Mouse (Mus musculus) CH12.LX (cell line): Measurements from ENCODE around the gene Rnf31. TPM values are rescaled to one million over a fixed set of nuclear protein-coding genes. Genes with fewer than 3 reads are reported as not detected.

Experiments
- DNase-seq: peaks from one replicate; pipeline ENCODE4 v3.0.0-alpha.2; 2013; ENCODE audit errors: extremely low read depth
- H3K27ac ChIP-seq: 2 replicates; pipeline ENCODE4 v1.5.1; 2012; ENCODE audit warnings: low read depth, mild to moderate bottlenecking, control low read depth, moderate library complexity; ENCODE audit not compliant: insufficient read depth
- H3K27me3 ChIP-seq: replicated peaks from 2 replicates; pipeline ENCODE3; 2012; ENCODE audit warnings: inconsistent platforms
- H3K36me3 ChIP-seq, 2 experiments: replicated peaks in 1 of 2; 2 replicates each; pipeline versions ENCODE3 to v1.6.1; 2012; ENCODE audit warnings: inconsistent platforms in 1 of 2, low read length in 1 of 2, mild to moderate bottlenecking in 1 of 2, mixed read lengths in 1 of 2, moderate library complexity in 1 of 2; ENCODE audit not compliant: control insufficient read depth in 1 of 2, insufficient read depth in 1 of 2
- H3K4me1 ChIP-seq, 2 experiments: 2 replicates each; pipeline ENCODE4 v1.6.1; 2012; ENCODE audit warnings: inconsistent platforms in 1 of 2, moderate library complexity in 1 of 2; ENCODE audit not compliant: insufficient read depth in 2 of 2, control insufficient read depth in 1 of 2
- H3K4me2 ChIP-seq: 2 replicates; pipeline ENCODE4 v1.6.1; 2012; ENCODE audit warnings: low read depth, mild to moderate bottlenecking, control low read depth; ENCODE audit not compliant: poor library complexity, insufficient read depth, severe bottlenecking
- H3K4me3 ChIP-seq, 3 experiments: fragments of 150-350 bp in 1 of 3; sonication (generic) in 1 of 3; replicated peaks in 1 of 3; 2 replicates each; pipeline versions ENCODE3 to v1.5.1; 2011 to 2012; ENCODE audit warnings: low read depth in 2 of 3, low read length in 2 of 3, mild to moderate bottlenecking in 2 of 3, moderate library complexity in 2 of 3, control low read depth in 1 of 3, improper control_type of control experiment in 1 of 3, inconsistent platforms in 1 of 3, mixed read lengths in 1 of 3; ENCODE audit not compliant: poor library complexity in 1 of 3
- H3K79me2 ChIP-seq: replicated peaks from 2 replicates; pipeline ENCODE4 v1.6.1; 2012; ENCODE audit warnings: mild to moderate bottlenecking, moderate library complexity; ENCODE audit not compliant: control insufficient read depth, poor library complexity, insufficient read depth, severe bottlenecking; ENCODE audit errors: extremely low read depth
- H3K9ac ChIP-seq: 2 replicates; pipeline ENCODE4 v1.6.1; 2012; ENCODE audit warnings: low read depth, mild to moderate bottlenecking, control low read depth, moderate library complexity; ENCODE audit not compliant: insufficient read depth
- H3K9me3 ChIP-seq: replicated peaks from 2 replicates; pipeline ENCODE3; 2012; ENCODE audit warnings: low read length, inconsistent platforms, mixed read lengths
- BHLHE40 ChIP-seq: IDR thresholded peaks from 2 replicates; pipeline ENCODE4 v1.6.1; 2011; ENCODE audit warnings: mild to moderate bottlenecking, low read depth, low read length, improper control_type of control experiment
- CHD1 ChIP-seq: IDR thresholded peaks from 2 replicates; pipeline ENCODE4 v1.6.1; 2012; ENCODE audit warnings: low read depth, low read length, improper control_type of control experiment, inconsistent platforms
- CHD2 ChIP-seq: IDR thresholded peaks from 2 replicates; pipeline ENCODE4 v1.6.1; 2011; ENCODE audit warnings: low read length, improper control_type of control experiment
- ELF1 ChIP-seq: IDR thresholded peaks from 2 replicates; pipeline ENCODE4 v1.6.1; 2014; ENCODE audit warnings: low read depth, mild to moderate bottlenecking, inconsistent platforms, low read length, improper control_type of control experiment
- EP300 ChIP-seq: IDR thresholded peaks from 2 replicates; pipeline ENCODE4 v1.6.1; 2011; ENCODE audit warnings: low read length, improper control_type of control experiment
- ETS1 ChIP-seq: conservative IDR thresholded peaks from 2 replicates; pipeline ENCODE4 v1.6.1; 2012; ENCODE audit warnings: low read depth, mild to moderate bottlenecking, inconsistent platforms, low read length, improper control_type of control experiment, moderate library complexity
- GABPA ChIP-seq: IDR thresholded peaks from 2 replicates; pipeline ENCODE4 v1.6.1; 2012; ENCODE audit warnings: low read depth, low read length, improper control_type of control experiment, inconsistent platforms; ENCODE audit not compliant: insufficient replicate concordance
- HCFC1 ChIP-seq: IDR thresholded peaks from 2 replicates; pipeline ENCODE4 v1.6.1; 2012; ENCODE audit warnings: low read depth, mild to moderate bottlenecking, inconsistent platforms, low read length, improper control_type of control experiment
- IRF4 ChIP-seq: IDR thresholded peaks from 2 replicates; pipeline ENCODE4 v1.6.1; 2014; ENCODE audit warnings: low read depth, mild to moderate bottlenecking, inconsistent platforms, low read length, improper control_type of control experiment
- JUN ChIP-seq: IDR thresholded peaks from 2 replicates; pipeline ENCODE4 v1.6.1; 2011; ENCODE audit warnings: low read depth, mild to moderate bottlenecking, low read length, improper control_type of control experiment, moderate library complexity; ENCODE audit not compliant: insufficient read depth
- KAT2A ChIP-seq: IDR thresholded peaks from 2 replicates; pipeline ENCODE4 v1.6.1; 2012; ENCODE audit warnings: low read length, improper control_type of control experiment, inconsistent platforms; ENCODE audit not compliant: insufficient replicate concordance
- MAFK ChIP-seq: IDR thresholded peaks from 2 replicates; pipeline ENCODE4 v1.6.1; 2011; ENCODE audit warnings: low read length, improper control_type of control experiment; ENCODE audit not compliant: insufficient replicate concordance
- MAX ChIP-seq: IDR thresholded peaks from 2 replicates; pipeline ENCODE4 v1.6.1; 2011; ENCODE audit warnings: low read length, improper control_type of control experiment
- MAZ ChIP-seq: IDR thresholded peaks from 2 replicates; pipeline ENCODE4 v1.6.1; 2012; ENCODE audit warnings: low read depth, mild to moderate bottlenecking, inconsistent platforms, low read length, improper control_type of control experiment, moderate library complexity
- MEF2A ChIP-seq: IDR thresholded peaks from 2 replicates; pipeline ENCODE4 v1.6.1; 2014; ENCODE audit warnings: low read depth, mild to moderate bottlenecking, inconsistent platforms, low read length, improper control_type of control experiment, borderline replicate concordance
- MYC ChIP-seq: IDR thresholded peaks from 2 replicates; pipeline ENCODE4 v1.6.1; 2011; ENCODE audit warnings: low read depth, mild to moderate bottlenecking, improper control_type of control experiment, low read length
- NELFE ChIP-seq: IDR thresholded peaks from 2 replicates; pipeline ENCODE4 v1.6.1; 2011; ENCODE audit warnings: low read depth, low read length, improper control_type of control experiment
- NRF1 ChIP-seq: IDR thresholded peaks from 2 replicates; pipeline ENCODE4 v1.6.1; 2014; ENCODE audit warnings: low read depth, mild to moderate bottlenecking, inconsistent platforms, low read length, improper control_type of control experiment, moderate library complexity
- POLR2A ChIP-seq: IDR thresholded peaks from 2 replicates; pipeline ENCODE4 v1.6.1; 2011; ENCODE audit warnings: low read depth, mild to moderate bottlenecking, improper control_type of control experiment, low read length
- SIN3A ChIP-seq: IDR thresholded peaks from 2 replicates; pipeline ENCODE4 v1.6.1; 2012; ENCODE audit warnings: low read length, improper control_type of control experiment, inconsistent platforms
- TCF12 ChIP-seq: IDR thresholded peaks from 2 replicates; pipeline ENCODE4 v1.6.1; 2014; ENCODE audit warnings: low read depth, mild to moderate bottlenecking, inconsistent platforms, low read length, improper control_type of control experiment
- UBTF ChIP-seq: IDR thresholded peaks from 2 replicates; pipeline ENCODE4 v1.6.1; 2012; ENCODE audit warnings: low read depth, mild to moderate bottlenecking, inconsistent platforms, low read length, improper control_type of control experiment, moderate library complexity
- dilution Hi-C: fragments of 300-500 bp; cut with MboI; formaldehyde crosslinking; loops from 2 replicates; pipeline ENCODE4 v1.14.3; 2020; ENCODE audit warnings: low sequenced_read_pairs; ENCODE audit not compliant: extremely low pct_unique_long_range_greater_than_20kb, extremely low pct_ligation_motif_present
- in situ Hi-C: fragments of 300-500 bp; cut with MboI; formaldehyde crosslinking; loops from 3 replicates; pipeline ENCODE4 v1.14.3; 2019; ENCODE audit warnings: low sequenced_read_pairs, low pct_ligation_motif_present, low pct_unique_long_range_greater_than_20kb, mixed read lengths
- polyA plus RNA-seq: library from polyadenylated mRNA; unstranded; fragments of >175 nt; gene quantifications from 2 replicates; pipeline ENCODE4 v1.2.1, GENCODE M21; 2012; ENCODE audit warnings: low read depth; ENCODE audit not compliant: insufficient read length
- total RNA-seq, 2 experiments: library from RNA; depleted of rRNA; stranded (reverse); fragments of 300-350 nt in 1 of 2; fragments of >200 nt in 1 of 2; gene quantifications; 2 replicates each; pipeline ENCODE4 v1.2.3; 2012 to 2014

Rnf31 gene
- total RNA-seq (2012; rRNA removed): 14.8 and 15.9 TPM in 2 replicates
- total RNA-seq (2014; rRNA removed): 3.2 and 3.8 TPM in 2 replicates
- 18.2 and 22.6 TPM in 2 replicates for polyA plus RNA-seq

DNA sequence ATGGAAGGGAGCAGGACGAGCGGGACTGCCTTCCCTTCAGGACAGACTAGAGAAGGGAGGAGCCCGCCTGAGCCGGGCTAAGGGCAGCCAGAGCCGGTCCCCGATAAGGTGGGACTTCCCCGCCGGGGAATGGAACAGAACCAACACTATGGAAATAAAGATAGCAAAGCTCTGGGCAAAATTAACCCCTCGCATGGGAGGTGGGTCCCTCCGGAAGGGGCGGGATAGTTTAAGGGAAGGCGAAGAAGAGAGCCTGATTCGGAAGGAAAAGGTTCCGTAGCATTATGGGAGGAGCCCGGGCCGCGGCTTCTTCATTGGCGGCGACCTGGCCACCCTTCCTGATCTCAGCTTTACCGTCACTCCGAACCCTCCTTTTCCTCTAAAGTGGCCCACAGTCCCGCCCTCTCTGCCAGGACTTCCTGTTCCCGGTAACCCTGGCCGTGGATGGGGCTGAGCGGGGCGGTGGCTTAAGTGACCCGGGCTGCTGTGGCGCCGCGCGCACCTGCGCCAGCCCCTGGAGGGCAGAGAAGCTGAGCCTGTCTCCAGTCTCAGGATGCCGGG, at the start of gene Rnf31:
Rnf31 (plus strand) TSS at position 378 of the 561 bp plus-strand sequence.
- peaks cover 0 to 45% of the 10 kb centered on the region in 2 experiments; a peak in 3 of 4 replicates for H3K4me1 ChIP-seq
- TF ChIP-seq NELFE (peak; percentile 56; the same call in 1 of the 2 replicates), GABPA (no peak), MYC (no peak), JUN (no peak), ETS1 (no peak), KAT2A (no peak), MAFK (no peak), HCFC1 (peak; percentile 80), IRF4 (0 out of 2 replicates have a peak, but pooled peaks have one; percentile 6), EP300 (no peak), SIN3A (peak; percentile 16), NRF1 (peak; percentile 68), UBTF (0 out of 2 replicates have a peak, but pooled peaks have one; percentile 18), ELF1 (peak; percentile 95), MEF2A (0 out of 2 replicates have a peak, but pooled peaks have one; percentile 9), MAZ (no peak; the same call in 1 of the 2 replicates), CHD1 (peak; percentile 64; the same call in 1 of the 2 replicates), BHLHE40 (no peak), MAX (peak; percentile 36), TCF12 (peak; percentile 60; the same call in 1 of the 2 replicates), CHD2 (peak; percentile 11; the same call in 1 of the 2 replicates), POLR2A (peak; percentile 67)
- H3K27me3 ChIP-seq: no peaks in the 10 kb centered on the region
- DNase-seq: peak; percentile 97
- H3K9me3 ChIP-seq: no peaks in the 10 kb centered on the region
- H3K4me2 ChIP-seq: peak within 1 kb of the TSS; percentile 81
- H3K9ac ChIP-seq: peak within 1 kb of the TSS; percentile 89
- H3K4me3 ChIP-seq: peak within 1 kb of the TSS; percentile 79 to 94 (median 91)
- in situ Hi-C loops (no loop called here), dilution Hi-C loops (no loop called here)
- H3K79me2 ChIP-seq: peaks cover 35% of the 10 kb centered on the region
- peaks cover 42 to 60% of the 10 kb centered on the region in 2 experiments for H3K36me3 ChIP-seq
- peak within 1 kb of the TSS; percentile 97 for H3K27ac ChIP-seq
